Mouse (Mus musculus): ENCODE results near the gene Pygo2. TPM values are rescaled to one million over a fixed set of nuclear protein-coding genes. Genes with fewer than 3 reads are reported as not detected.

Pygo2 gene
- polyA plus RNA-seq, 1 experiment, result 58.2 TPM

DNA sequence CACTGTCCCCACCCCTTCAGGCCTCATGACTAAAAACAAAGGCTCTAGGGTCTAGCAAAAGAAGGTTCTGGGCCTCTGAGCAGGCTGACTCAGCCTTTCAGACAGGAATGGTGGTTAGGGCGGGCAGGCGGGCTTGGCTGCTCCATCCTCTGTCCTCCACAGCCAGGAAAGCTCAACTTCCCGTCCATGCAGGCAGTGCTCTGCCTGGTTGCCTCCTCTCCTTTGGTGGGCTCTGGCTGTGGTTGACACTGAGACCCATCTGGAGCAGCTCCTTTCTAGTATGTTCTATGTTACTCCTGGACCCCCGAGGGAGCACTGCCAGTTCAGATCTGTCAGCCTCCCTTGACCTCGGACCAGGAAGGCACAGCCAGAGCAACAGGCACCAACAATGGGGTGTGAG is 27.3 kb upstream of the Pygo2 start, which contains the start of gene Lenep:
TSS of gene Lenep (minus strand) at position 101 of the 400 bp plus-strand sequence.
- Histone ChIP-seq H3K4me1 (ENCODE audit: control insufficient read depth, insufficient read depth, insufficient read length) (no peaks in the 10 kb centered on the region), H3K27ac (ENCODE audit: insufficient read depth, low read length) (no peak within 1 kb of the TSS), H3K27me3 (ENCODE audit: control insufficient read depth, insufficient read depth, low read length) (no peaks in the 10 kb centered on the region), H3K36me3 (ENCODE audit: control insufficient read depth, insufficient read depth, low read length) (peaks cover 31% of the 10 kb centered on the region), H3K4me3 (ENCODE audit: extremely low read depth, insufficient read depth, insufficient read length) (no peak within 1 kb of the TSS)
- TF ChIP-seq POLR2A (IDR thresholded peaks at IDR 0.05; ENCODE audit: low read depth, low read length), result no peak
- no peak for TF ChIP-seq CTCF (IDR thresholded peaks at IDR 0.05; ENCODE audit: extremely low read depth, insufficient read depth, insufficient read length, insufficient replicate concordance)
- DNase-seq (ENCODE audit: low read depth in 1 of 2, low spot score in 2 of 2), result no peak
- 84% methylated on average over 5 of the region's 5 CpGs for WGBS

DNA sequence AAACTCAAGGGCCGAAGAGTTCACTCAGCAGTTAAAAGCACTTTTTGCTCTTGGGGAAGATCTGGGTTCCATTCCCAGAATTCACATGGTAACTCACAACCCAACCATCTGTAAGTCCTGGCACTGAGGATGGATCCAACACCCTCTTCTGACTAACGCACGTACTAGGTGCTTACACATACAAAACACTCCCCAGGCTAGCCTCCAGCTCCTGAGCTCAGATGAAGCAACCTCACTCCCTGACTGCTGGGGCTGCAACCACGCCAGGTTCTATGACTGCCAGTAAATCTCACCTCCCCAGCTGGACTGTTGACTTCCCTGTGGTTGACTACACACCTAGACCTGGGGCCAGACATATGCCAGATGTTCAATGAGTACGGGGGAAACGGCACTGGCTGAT is 23.1 kb upstream of the Pygo2 start:
- peaks cover 34% of the 10 kb centered on the region for H3K36me3 ChIP-seq (ENCODE audit: control insufficient read depth, insufficient read depth, low read length)
- no peaks in the 10 kb centered on the region for H3K27me3 ChIP-seq (ENCODE audit: control insufficient read depth, insufficient read depth, low read length)
- H3K27ac ChIP-seq (ENCODE audit: insufficient read depth, low read length), result no peak overlapping the region
- no peak overlapping the region for H3K4me3 ChIP-seq (ENCODE audit: extremely low read depth, insufficient read depth, insufficient read length)
- no peak for DNase-seq (ENCODE audit: low read depth in 1 of 2, low spot score in 2 of 2)
- peaks cover 5% of the 10 kb centered on the region for H3K4me1 ChIP-seq (ENCODE audit: control insufficient read depth, insufficient read depth, insufficient read length)
- WGBS, result 92% methylated on average over 6 of the region's 6 CpGs
- TF ChIP-seq CTCF (IDR thresholded peaks at IDR 0.05; ENCODE audit: extremely low read depth, insufficient read depth, insufficient read length, insufficient replicate concordance) (no peak), POLR2A (IDR thresholded peaks at IDR 0.05; ENCODE audit: low read depth, low read length) (no peak)

DNA sequence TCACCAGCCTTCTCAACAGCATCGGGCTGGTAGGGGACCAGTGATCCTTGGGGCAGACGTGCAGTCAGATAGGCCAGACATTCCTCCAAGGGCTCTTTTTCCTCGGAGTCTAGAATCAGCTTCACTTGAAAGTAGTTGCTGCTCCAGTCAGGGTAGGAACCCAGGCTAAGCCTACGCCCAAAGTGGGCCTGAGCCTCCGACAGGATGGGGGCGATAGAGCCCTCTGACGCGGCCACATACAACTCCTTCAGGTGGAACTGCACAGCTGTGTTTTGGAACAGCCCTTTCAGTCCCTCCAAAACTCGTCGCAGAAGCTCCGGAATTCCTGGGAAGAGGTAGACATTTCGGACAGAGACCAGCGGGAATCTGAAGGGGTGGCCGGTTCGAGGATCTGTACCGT is 21.6 kb upstream of the Pygo2 start:
- H3K27me3 ChIP-seq (ENCODE audit: control insufficient read depth, insufficient read depth, low read length), result no peaks in the 10 kb centered on the region
- 93% methylated on average over 16 of the region's 16 CpGs for WGBS
- no peak overlapping the region for H3K4me3 ChIP-seq (ENCODE audit: extremely low read depth, insufficient read depth, insufficient read length)
- no peak overlapping the region for H3K27ac ChIP-seq (ENCODE audit: insufficient read depth, low read length)
- H3K36me3 ChIP-seq (ENCODE audit: control insufficient read depth, insufficient read depth, low read length), result peaks cover 24% of the 10 kb centered on the region
- DNase-seq (ENCODE audit: low read depth in 1 of 2, low spot score in 2 of 2), result no peak
- TF ChIP-seq CTCF (IDR thresholded peaks at IDR 0.05; ENCODE audit: extremely low read depth, insufficient read depth, insufficient read length, insufficient replicate concordance), result no peak
- no peak for TF ChIP-seq POLR2A (IDR thresholded peaks at IDR 0.05; ENCODE audit: low read depth, low read length)
- H3K4me1 ChIP-seq (ENCODE audit: control insufficient read depth, insufficient read depth, insufficient read length), result peaks cover 5% of the 10 kb centered on the region

DNA sequence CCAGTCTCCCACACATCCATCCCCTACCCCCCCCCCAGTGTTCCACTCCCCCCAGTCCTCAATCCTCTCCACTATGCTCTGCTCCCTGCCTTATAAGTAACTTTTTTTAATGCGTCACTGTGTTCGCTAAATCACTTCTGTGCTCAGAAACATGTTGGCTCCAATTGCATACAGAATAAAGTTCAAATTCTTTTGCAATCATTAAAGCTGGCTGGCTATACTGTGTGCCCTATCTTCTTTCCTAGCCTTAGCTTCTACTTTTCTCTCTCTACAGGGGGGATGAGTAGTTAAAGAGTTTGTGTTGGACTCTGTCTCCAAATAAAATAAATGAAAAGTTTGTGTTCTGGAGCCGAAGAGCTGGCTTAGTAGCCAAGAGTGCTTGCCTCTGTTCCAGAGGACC is 20.3 kb upstream of the Pygo2 start:
- H3K36me3 ChIP-seq (ENCODE audit: control insufficient read depth, insufficient read depth, low read length), result peaks cover 18% of the 10 kb centered on the region
- TF ChIP-seq CTCF (IDR thresholded peaks at IDR 0.05; ENCODE audit: extremely low read depth, insufficient read depth, insufficient read length, insufficient replicate concordance) (no peak), POLR2A (IDR thresholded peaks at IDR 0.05; ENCODE audit: low read depth, low read length) (no peak)
- no peak for DNase-seq (ENCODE audit: low read depth in 1 of 2, low spot score in 2 of 2)
- no peaks in the 10 kb centered on the region for H3K27me3 ChIP-seq (ENCODE audit: control insufficient read depth, insufficient read depth, low read length)
- no peak overlapping the region for H3K4me3 ChIP-seq (ENCODE audit: extremely low read depth, insufficient read depth, insufficient read length)
- H3K4me1 ChIP-seq (ENCODE audit: control insufficient read depth, insufficient read depth, insufficient read length), result peaks cover 5% of the 10 kb centered on the region
- WGBS, result 90% methylated on average over 3 of the region's 3 CpGs
- no peak overlapping the region for H3K27ac ChIP-seq (ENCODE audit: insufficient read depth, low read length)

DNA sequence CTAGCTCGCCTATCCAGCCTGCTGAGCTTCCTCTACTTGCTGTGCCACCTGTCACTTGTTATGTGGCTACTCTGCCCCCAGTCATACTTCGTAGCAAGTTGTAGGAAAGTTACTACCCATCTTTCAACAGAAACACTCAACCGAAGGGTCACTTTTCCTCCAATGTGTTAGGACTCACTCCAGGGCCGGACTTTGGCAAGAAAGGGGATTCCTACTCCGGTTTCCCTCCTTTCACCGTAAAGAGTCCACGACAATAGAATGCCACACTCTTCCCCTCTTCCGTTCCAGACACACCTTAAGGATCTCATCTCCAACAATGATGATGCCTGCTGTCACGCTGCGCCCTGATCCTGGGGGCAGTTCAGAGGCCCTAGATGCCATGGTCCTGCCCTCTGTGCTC is 19.1 kb upstream of the Pygo2 start:
- no peak for TF ChIP-seq CTCF (IDR thresholded peaks at IDR 0.05; ENCODE audit: extremely low read depth, insufficient read depth, insufficient read length, insufficient replicate concordance)
- TF ChIP-seq POLR2A (IDR thresholded peaks at IDR 0.05; ENCODE audit: low read depth, low read length), result no peak
- H3K4me3 ChIP-seq (ENCODE audit: extremely low read depth, insufficient read depth, insufficient read length), result no peak overlapping the region
- peaks cover 10% of the 10 kb centered on the region for H3K36me3 ChIP-seq (ENCODE audit: control insufficient read depth, insufficient read depth, low read length)
- no peaks in the 10 kb centered on the region for H3K27me3 ChIP-seq (ENCODE audit: control insufficient read depth, insufficient read depth, low read length)
- no peak overlapping the region for H3K27ac ChIP-seq (ENCODE audit: insufficient read depth, low read length)
- no peak for DNase-seq (ENCODE audit: low read depth in 1 of 2, low spot score in 2 of 2)
- 82% methylated on average over 10 of the region's 10 CpGs for WGBS
- peaks cover 5% of the 10 kb centered on the region for H3K4me1 ChIP-seq (ENCODE audit: control insufficient read depth, insufficient read depth, insufficient read length)

DNA sequence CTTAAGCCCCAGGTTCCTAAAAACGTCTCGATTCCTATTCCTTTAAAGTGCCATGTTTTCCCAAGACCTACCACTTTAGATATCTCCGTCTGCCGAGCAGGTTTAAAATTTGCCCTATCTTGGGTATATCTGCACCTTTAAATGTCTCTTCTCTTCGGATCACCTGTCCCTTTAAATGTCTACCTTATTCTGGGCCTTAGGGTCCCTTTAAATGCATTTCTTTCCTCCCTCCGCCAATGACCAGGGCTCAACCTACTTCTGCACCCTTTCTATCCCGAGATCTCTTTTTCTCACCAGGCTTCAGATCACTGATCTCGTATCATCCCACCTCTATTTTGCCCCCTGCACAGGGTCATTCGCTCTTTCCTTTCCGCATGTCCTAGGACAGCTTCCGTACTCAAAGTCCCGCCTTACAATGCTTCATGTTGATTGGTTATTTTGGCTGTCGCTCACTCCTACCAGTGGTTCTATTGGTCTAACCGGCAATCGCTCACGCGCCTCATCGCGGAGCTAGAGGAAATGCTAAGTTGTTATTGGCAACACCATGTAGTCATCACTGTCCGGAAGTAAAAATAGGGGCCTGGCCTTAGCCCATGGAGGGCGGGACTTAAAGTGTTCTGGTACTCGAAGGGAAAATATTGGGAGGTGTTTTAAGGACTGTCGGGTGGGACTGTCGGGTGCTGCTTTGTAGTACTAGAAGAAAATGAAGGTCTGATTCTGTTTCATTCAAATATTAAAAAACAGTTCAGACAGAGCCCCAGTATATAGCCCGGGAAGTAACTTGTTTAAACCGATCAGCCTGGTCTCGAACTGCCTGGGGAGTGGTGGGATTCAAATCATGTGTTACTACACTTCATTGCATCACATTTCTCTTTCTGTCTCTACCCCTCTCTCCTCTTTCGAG is 18.3 kb upstream of the Pygo2 start, which contains the start of gene Flad1:
TSS of gene Flad1 (minus strand) at position 381 of the 904 bp plus-strand sequence.
- Histone ChIP-seq H3K27ac (ENCODE audit: insufficient read depth, low read length) (peak within 1 kb of the TSS; percentile 38; the same call in 1 of the 2 replicates), H3K4me3 (ENCODE audit: extremely low read depth, insufficient read depth, insufficient read length) (peak within 1 kb of the TSS; percentile 61), H3K4me1 (ENCODE audit: control insufficient read depth, insufficient read depth, insufficient read length) (peaks cover 5% of the 10 kb centered on the region), H3K27me3 (ENCODE audit: control insufficient read depth, insufficient read depth, low read length) (no peaks in the 10 kb centered on the region), H3K36me3 (ENCODE audit: control insufficient read depth, insufficient read depth, low read length) (peaks cover 10% of the 10 kb centered on the region)
- 4% methylated on average over 28 of the region's 28 CpGs for WGBS
- TF ChIP-seq CTCF (IDR thresholded peaks at IDR 0.05; ENCODE audit: extremely low read depth, insufficient read depth, insufficient read length, insufficient replicate concordance) (no peak), POLR2A (IDR thresholded peaks at IDR 0.05; ENCODE audit: low read depth, low read length) (peak; percentile 46; the same call in 1 of the 2 replicates)
- peak; percentile 94 to 100 for DNase-seq (ENCODE audit: low read depth in 1 of 2, low spot score in 2 of 2)

DNA sequence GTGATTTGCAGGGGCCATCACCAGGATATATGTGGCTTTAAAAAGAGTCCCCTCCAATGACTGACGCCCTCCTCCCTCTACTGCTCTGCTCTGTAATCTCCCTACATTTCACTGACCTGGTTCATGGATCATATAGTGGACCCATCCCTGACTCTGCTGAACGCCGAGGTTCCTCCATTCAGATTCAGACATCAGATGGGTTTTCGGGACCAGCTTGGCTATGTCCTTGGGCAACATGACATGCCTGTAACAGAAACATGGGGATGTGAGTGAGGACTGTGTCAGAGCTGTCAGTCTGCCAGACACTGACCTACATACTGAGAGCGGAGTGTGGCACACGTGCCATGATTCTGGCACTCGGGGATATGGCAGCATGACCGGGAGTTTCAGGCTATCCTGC is 13.9 kb upstream of the Pygo2 start:
- Histone ChIP-seq H3K27ac (ENCODE audit: insufficient read depth, low read length) (no peak overlapping the region), H3K27me3 (ENCODE audit: control insufficient read depth, insufficient read depth, low read length) (no peaks in the 10 kb centered on the region), H3K4me1 (ENCODE audit: control insufficient read depth, insufficient read depth, insufficient read length) (peaks cover 10% of the 10 kb centered on the region; the same call in 1 of the 2 replicates), H3K36me3 (ENCODE audit: control insufficient read depth, insufficient read depth, low read length) (no peaks in the 10 kb centered on the region; the same call in 1 of the 2 replicates), H3K4me3 (ENCODE audit: extremely low read depth, insufficient read depth, insufficient read length) (no peak overlapping the region)
- DNase-seq (ENCODE audit: low read depth in 1 of 2, low spot score in 2 of 2), result no peak
- WGBS, result 96% methylated on average over 8 of the region's 8 CpGs
- no peak for TF ChIP-seq CTCF (IDR thresholded peaks at IDR 0.05; ENCODE audit: extremely low read depth, insufficient read depth, insufficient read length, insufficient replicate concordance)
- TF ChIP-seq POLR2A (IDR thresholded peaks at IDR 0.05; ENCODE audit: low read depth, low read length), result no peak
